Mouse (Mus musculus): ENCODE data around the gene Nit1. TPM values are rescaled to one million over a fixed set of nuclear protein-coding genes. Genes with fewer than 3 reads are reported as not detected.
"Not testable (repeated sequence)": the region's sequence is repeated elsewhere in the genome, so short reads cannot be mapped to it uniquely, and the experiment has no call there.

Gene Nit1
- total RNA-seq, 2 experiments from 2014 or later = 19.3 to 25.3 TPM

GRCm38 (mm10) chr1:171319748-171320147, 25.7 kb downstream of the Nit1 start:
- no peak for DNase-seq
- intact Hi-C loops (cut with DNase I; ENCODE audit: low total_unique reads) = loop anchor here (2.0 kb wide), 1 partner anchor 37 kb away; no protein-coding TSS in a partner anchor

GRCm38 (mm10) chr1:171309321-171309720, 36.1 kb downstream of the Nit1 start:
- intact Hi-C loops (cut with DNase I; ENCODE audit: low total_unique reads) = no loop called here
- DNase-seq = no peak

- intact Hi-C loops (cut with DNase I; ENCODE audit: low total_unique reads); DNase-seq: not testable (repeated sequence)
These were observed 39.3 kb downstream of the Nit1 start for GRCm38 (mm10) chr1:171306157-171306556.

GRCm38 (mm10) chr1:171298226-171298625, 47.2 kb downstream of the Nit1 start:
- no peak for DNase-seq
- intact Hi-C loops (cut with DNase I; ENCODE audit: low total_unique reads) = no loop called here

GRCm38 (mm10) chr1:171295063-171295402, 50.4 kb downstream of the Nit1 start:
- intact Hi-C loops (cut with DNase I; ENCODE audit: low total_unique reads) = no loop called here
- no peak for DNase-seq

GRCm38 (mm10) chr1:171294298-171295062, 51.0 kb downstream of the Nit1 start, which contains the start of gene Ufc1:
Ufc1 (minus strand) TSS chr1:171295024.
- intact Hi-C loops (cut with DNase I; ENCODE audit: low total_unique reads) = no loop called here
- DNase-seq = peak; percentile 81

- intact Hi-C loops (cut with DNase I; ENCODE audit: low total_unique reads) = no loop called here
- no peak for DNase-seq
These were observed 51.5 kb downstream of the Nit1 start for GRCm38 (mm10) chr1:171293906-171294297.

- no peak for DNase-seq
- intact Hi-C loops (cut with DNase I; ENCODE audit: low total_unique reads) = no loop called here
These were observed 52.1 kb downstream of the Nit1 start for GRCm38 (mm10) chr1:171293351-171293750.

- no peak for DNase-seq
- intact Hi-C loops (cut with DNase I; ENCODE audit: low total_unique reads) = no loop called here
These were observed 57.1 kb downstream of the Nit1 start for GRCm38 (mm10) chr1:171288328-171288727.

Other genes starting within 250 kb of the Nit1 start
- gene Cfap126, start 231.7 kb downstream of the Nit1 start, total RNA-seq (2021) = under 1 TPM; 0.72 to 0.73 TPM
- gene Sdhc, start 195.0 kb downstream of the Nit1 start, total RNA-seq (2021) = 100 to 1,000 TPM; 692 to 793 TPM
- gene Mpz, start 194.9 kb downstream of the Nit1 start, total RNA-seq (2021) = 100 to 1,000 TPM; 117 to 734 TPM
- 10 to 100 TPM; 12.3 to 17.1 TPM for gene Pcp4l1, start 149.4 kb downstream of the Nit1 start, total RNA-seq (2021)
- not detected for gene Nr1i3, start 131.7 kb downstream of the Nit1 start, total RNA-seq (2021)
- gene Tomm40l, start 123.1 kb downstream of the Nit1 start, total RNA-seq (2021) = 10 to 100 TPM; 44.3 to 46.7 TPM
- not detected for gene Apoa2, start 120.6 kb downstream of the Nit1 start, total RNA-seq (2021)
- 1 to 10 TPM; 6.3 to 7.1 TPM for gene Fcer1g, start 111.3 kb downstream of the Nit1 start, total RNA-seq (2021)
- 1 to 10 TPM; 2.4 to 3.1 TPM for gene Adamts4, start 95.2 kb downstream of the Nit1 start, total RNA-seq (2021)
- 100 to 1,000 TPM; 580 to 737 TPM for gene Ndufs2, start 94.3 kb downstream of the Nit1 start, total RNA-seq (2021)
- 1 to 10 TPM; 5.9 to 9.4 TPM for gene B4galt3, start 75.3 kb downstream of the Nit1 start, total RNA-seq (2021)
- gene Ppox, start 64.5 kb downstream of the Nit1 start, total RNA-seq (2021) = 10 to 100 TPM in 1 of 2 experiments, 1 to 10 TPM in 1; 9.6 to 11.8 TPM
- gene Usp21, start 57.7 kb downstream of the Nit1 start, total RNA-seq (2021) = 10 to 100 TPM; 13.1 to 13.7 TPM
- 10 to 100 TPM; 84.3 to 87.2 TPM for gene Ufc1, start 50.6 kb downstream of the Nit1 start, total RNA-seq (2021)
- 10 to 100 TPM; 26.3 to 27.7 TPM for gene Dedd, start 16.5 kb downstream of the Nit1 start, total RNA-seq (2021)
- gene Pfdn2, start within 50 bp of the Nit1 start, total RNA-seq (2021) = 10 to 100 TPM; 86.7 to 93.6 TPM
- under 1 TPM; 0.20 to 0.27 TPM for gene Klhdc9, start 15.2 kb upstream of the Nit1 start, total RNA-seq (2021)
- not detected for gene Nectin4, start 24.5 kb upstream of the Nit1 start, total RNA-seq (2021)
- gene Arhgap30, start 43.3 kb upstream of the Nit1 start, total RNA-seq (2021) = 1 to 10 TPM in 1 of 2 experiments, under 1 TPM in 1; 0.97 to 1.2 TPM
- gene Usf1, start 65.7 kb upstream of the Nit1 start, total RNA-seq (2021) = 10 to 100 TPM; 25.8 to 27.0 TPM
- under 1 TPM; 0.78 to 0.98 TPM for gene Tstd1, start 73.2 kb upstream of the Nit1 start, total RNA-seq (2021)
- 10 to 100 TPM; 10.8 to 12.6 TPM for gene F11r, start 91.9 kb upstream of the Nit1 start, total RNA-seq (2021)
- 1 to 10 TPM; 2.1 to 2.5 TPM for gene Alyref2, start 157.8 kb upstream of the Nit1 start, total RNA-seq (2021)
- gene Itln1, start 189.6 kb upstream of the Nit1 start, total RNA-seq (2021) = not detected
- gene Cd244a, start 213.5 kb upstream of the Nit1 start, total RNA-seq (2021) = not detected